Mouse (Mus musculus): ENCODE data around the gene Adora2b. TPM values are rescaled to one million over a fixed set of nuclear protein-coding genes. Genes with fewer than 3 reads are reported as not detected.

The Adora2b gene
- total and polyA plus RNA-seq, 3 experiments: 2.2 to 3.2 TPM; not detected in 1

GRCm38 (mm10) chr11:62277086-62277485, 28.3 kb downstream of the Adora2b start:
- peaks cover 2 to 6% of the 10 kb centered on the region in 2 experiments; a peak in 3 of 4 replicates for H3K4me1 ChIP-seq (ENCODE audit: control insufficient read depth in 1 of 2, insufficient read depth in 2 of 2, low read length in 2 of 2)
- no peaks in the 10 kb centered on the region for H3K27me3 ChIP-seq (ENCODE audit: control insufficient read depth in 1 of 2, insufficient read depth in 2 of 2, low read length in 2 of 2)
- peaks cover 7% of the 10 kb centered on the region for H3K79me2 ChIP-seq (ENCODE audit: control insufficient read depth, insufficient read depth, low read length, poor library complexity)
- H3K4me3 ChIP-seq (ENCODE audit: control insufficient read depth in 1 of 2, insufficient read depth in 1 of 2, low read depth in 2 of 2, low read length in 2 of 2): no peak overlapping the region
- no peaks in the 10 kb centered on the region for H3K9me3 ChIP-seq (replicated peaks; ENCODE audit: insufficient read depth, low read length)
- DNase-seq (ENCODE audit: low read depth, low spot score): no peak
- peaks cover 0 to 8% of the 10 kb centered on the region in 2 experiments; a peak in 2 of 4 replicates for H3K36me3 ChIP-seq (ENCODE audit: control insufficient read depth in 1 of 2, insufficient read depth in 2 of 2, low read length in 2 of 2)
- no peak overlapping the region for H3K27ac ChIP-seq (ENCODE audit: control insufficient read depth, low read depth, low read length)
- no peak for TF ChIP-seq USF1 (IDR thresholded peaks at IDR 0.05; ENCODE audit: low read depth, low read length)
- no peak overlapping the region for H3K9ac ChIP-seq (ENCODE audit: control insufficient read depth, low read depth, low read length, poor library complexity, severe bottlenecking)

- H3K79me2 ChIP-seq (ENCODE audit: control insufficient read depth, insufficient read depth, low read length, poor library complexity): peaks cover 8% of the 10 kb centered on the region
- peak overlapping the region; percentile 4 to 42; a peak in 3 of 4 replicates for H3K4me3 ChIP-seq (ENCODE audit: control insufficient read depth in 1 of 2, insufficient read depth in 1 of 2, low read depth in 2 of 2, low read length in 2 of 2)
- no peaks in the 10 kb centered on the region for H3K27me3 ChIP-seq (ENCODE audit: control insufficient read depth in 1 of 2, insufficient read depth in 2 of 2, low read length in 2 of 2)
- H3K9me3 ChIP-seq (replicated peaks; ENCODE audit: insufficient read depth, low read length): no peaks in the 10 kb centered on the region
- no peak overlapping the region for H3K27ac ChIP-seq (ENCODE audit: control insufficient read depth, low read depth, low read length)
- H3K4me1 ChIP-seq (ENCODE audit: control insufficient read depth in 1 of 2, insufficient read depth in 2 of 2, low read length in 2 of 2): peaks cover 3 to 8% of the 10 kb centered on the region in 2 experiments; a peak in 3 of 4 replicates
- DNase-seq (ENCODE audit: low read depth, low spot score): peak; percentile 97
- peaks cover 0 to 14% of the 10 kb centered on the region in 2 experiments; a peak in 2 of 4 replicates for H3K36me3 ChIP-seq (ENCODE audit: control insufficient read depth in 1 of 2, insufficient read depth in 2 of 2, low read length in 2 of 2)
- peak overlapping the region; percentile 19; the same call in 1 of the 2 replicates for H3K9ac ChIP-seq (ENCODE audit: control insufficient read depth, low read depth, low read length, poor library complexity, severe bottlenecking)
- TF ChIP-seq ELF1 (IDR thresholded peaks at IDR 0.05; ENCODE audit: low read depth, low read length): no peak
- TF ChIP-seq POLR2AphosphoS2 (IDR thresholded peaks at IDR 0.05; ENCODE audit: low read length): no peak
- TF ChIP-seq MAZ (IDR thresholded peaks at IDR 0.05; ENCODE audit: low read depth, low read length): peak; percentile 80
- 0 out of 2 replicates have a peak, but pooled peaks have one; percentile 15 for TF ChIP-seq NRF1 (IDR thresholded peaks at IDR 0.05; ENCODE audit: insufficient read depth, low read depth, low read length, poor library complexity, severe bottlenecking)
- TF ChIP-seq MAX (IDR thresholded peaks at IDR 0.05; ENCODE audit: low read length): peak; percentile 92
- TF ChIP-seq SMC3 (IDR thresholded peaks at IDR 0.05; ENCODE audit: low read depth, low read length): peak; percentile 100
- TF ChIP-seq USF1 (IDR thresholded peaks at IDR 0.05; ENCODE audit: low read depth, low read length): no peak
- TF ChIP-seq GATA1 (IDR thresholded peaks at IDR 0.05; ENCODE audit: low read depth, low read length): peak; percentile 89
- no peak for TF ChIP-seq POLR2AphosphoS5 (IDR thresholded peaks at IDR 0.05; ENCODE audit: borderline replicate concordance, low read depth, low read length)
- TF ChIP-seq POLR2A (IDR thresholded peaks at IDR 0.05; ENCODE audit: control insufficient read depth in 1 of 2, insufficient read depth in 1 of 2, low read depth in 1 of 2, low read length in 2 of 2, poor library complexity in 1 of 2): no peak
- peak; percentile 64 for TF ChIP-seq ZNF384 (IDR thresholded peaks at IDR 0.05; ENCODE audit: low read depth, low read length)
- TF ChIP-seq E2F4 (IDR thresholded peaks at IDR 0.05; ENCODE audit: borderline replicate concordance, low read depth, low read length): no peak
- peak in 2 of 3 experiments; percentile 95 to 96 for TF ChIP-seq CTCF (IDR thresholded peaks at IDR 0.05 in 2 of 3, conservative IDR thresholded peaks at IDR 0.05 in 1 of 3; ENCODE audit: control insufficient read depth in 1 of 3, insufficient read depth in 1 of 3, low read depth in 2 of 3, low read length in 3 of 3, poor library complexity in 1 of 3, severe bottlenecking in 1 of 3)
- TF ChIP-seq JUND (IDR thresholded peaks at IDR 0.05; ENCODE audit: low read depth, low read length): peak; percentile 53; the same call in 1 of the 2 replicates
- peak; percentile 96 for TF ChIP-seq SIN3A (IDR thresholded peaks at IDR 0.05; ENCODE audit: low read length)
- TF ChIP-seq KAT2A (conservative IDR thresholded peaks at IDR 0.05; ENCODE audit: low read depth, low read length): no peak
- TF ChIP-seq ZMIZ1 (IDR thresholded peaks at IDR 0.05; ENCODE audit: low read depth, low read length): no peak
- peak; percentile 90 for TF ChIP-seq ETS1 (IDR thresholded peaks at IDR 0.05; ENCODE audit: low read depth, low read length)
- peak; percentile 52 for TF ChIP-seq TAL1 (IDR thresholded peaks at IDR 0.05; ENCODE audit: low read length)
- TF ChIP-seq HCFC1 (IDR thresholded peaks at IDR 0.05; ENCODE audit: low read depth, low read length): peak; percentile 55; the same call in 1 of the 2 replicates
- no peak for TF ChIP-seq CHD1 (IDR thresholded peaks at IDR 0.05; ENCODE audit: low read depth, low read length)
- no peak for TF ChIP-seq MAFK (IDR thresholded peaks at IDR 0.05; ENCODE audit: borderline replicate concordance, low read depth, low read length)
- TF ChIP-seq USF2 (IDR thresholded peaks at IDR 0.05; ENCODE audit: borderline replicate concordance in 1 of 2, insufficient read depth in 1 of 2, low read depth in 1 of 2, low read length in 2 of 2): no peak
- TF ChIP-seq ZKSCAN1 (IDR thresholded peaks at IDR 0.05; ENCODE audit: low read depth, low read length): no peak
- no peak for TF ChIP-seq GABPA (IDR thresholded peaks at IDR 0.05; ENCODE audit: low read depth, low read length)
- no peak; the same call in 1 of the 2 replicates for TF ChIP-seq BHLHE40 (IDR thresholded peaks at IDR 0.05; ENCODE audit: borderline replicate concordance, low read depth, low read length)
- TF ChIP-seq TCF12 (IDR thresholded peaks at IDR 0.05; ENCODE audit: low read depth, low read length): peak; percentile 58
- no peak for TF ChIP-seq MEF2A (IDR thresholded peaks at IDR 0.05; ENCODE audit: extremely low read depth, insufficient replicate concordance, low read depth, low read length, poor library complexity, severe bottlenecking)
- no peak for TF ChIP-seq NELFE (IDR thresholded peaks at IDR 0.05; ENCODE audit: low read depth, low read length)
- peak; percentile 97 for TF ChIP-seq MYC (IDR thresholded peaks at IDR 0.05; ENCODE audit: low read depth, low read length)
- TF ChIP-seq RCOR1 (IDR thresholded peaks at IDR 0.05; ENCODE audit: low read depth, low read length): peak; percentile 69; the same call in 1 of the 2 replicates
Observed at GRCm38 (mm10) chr11:62278027-62278426, 29.2 kb downstream of the Adora2b start.
